Mouse (Mus musculus): ENCODE results near the gene Wwc2.

The Wwc2 gene

DNA sequence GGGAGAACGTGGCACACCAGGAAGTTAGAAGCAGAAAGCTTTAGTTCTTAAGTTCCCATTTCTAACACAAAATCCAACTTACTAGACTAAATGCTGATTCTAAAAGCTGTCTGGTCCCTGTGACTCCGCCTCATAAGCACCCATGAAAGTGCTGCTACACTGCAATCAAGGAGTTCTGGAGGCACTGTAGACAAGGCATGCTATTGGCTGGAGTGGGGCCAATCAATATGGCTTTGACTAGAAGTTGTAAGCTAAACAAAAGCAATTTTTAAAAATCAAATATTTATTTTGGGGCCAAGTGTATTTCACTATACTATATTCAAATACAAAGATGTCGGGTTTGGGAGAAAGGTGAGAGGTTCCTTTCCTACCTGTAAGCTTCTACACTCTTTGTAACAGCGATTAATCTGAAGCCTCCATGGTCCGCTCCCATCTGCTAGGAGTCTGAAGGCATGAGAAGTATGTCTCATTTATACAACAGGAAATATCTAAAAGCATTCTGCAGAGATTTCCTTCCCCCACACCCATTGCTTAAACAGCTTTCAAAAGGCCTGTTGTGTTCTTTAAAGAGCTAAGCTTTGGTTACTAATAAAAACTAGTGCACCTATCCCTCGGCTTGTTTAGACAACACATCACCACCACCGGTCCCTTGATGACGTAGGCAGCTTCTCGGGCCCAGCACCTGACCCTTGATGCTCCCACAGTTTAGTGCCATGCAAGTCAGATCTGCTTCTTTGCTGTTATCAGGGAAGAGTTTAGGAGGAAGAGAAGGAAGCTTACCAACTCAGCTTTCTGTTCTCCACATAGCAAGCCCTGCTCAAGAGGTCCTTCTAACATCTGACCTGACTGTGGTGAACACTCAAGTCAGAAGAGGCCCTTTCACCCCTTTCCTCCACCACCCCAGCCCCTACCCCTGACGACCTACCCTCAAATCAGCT, 50.5 kb downstream of the Wwc2 start:
- in situ Hi-C loops (cut with MseI, MboI), result no loop called here

DNA sequence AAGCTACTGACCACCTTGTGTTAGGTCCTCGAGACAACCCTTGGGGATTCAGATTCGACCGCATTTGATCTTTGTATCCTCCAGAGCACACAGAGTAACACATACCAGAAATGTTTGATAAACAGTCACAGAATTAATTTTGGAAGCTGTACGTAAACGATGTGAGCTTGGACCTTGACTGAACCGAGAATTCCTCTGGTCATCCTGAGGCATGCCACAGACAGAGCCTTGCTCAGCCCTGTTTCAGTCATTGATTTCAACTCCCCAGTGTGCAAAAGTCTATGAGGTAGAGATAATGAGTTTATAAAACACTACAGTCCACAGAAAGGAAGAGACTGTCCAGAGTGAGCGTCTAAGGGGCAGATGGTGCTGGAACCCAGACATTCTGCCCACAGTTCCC, 51.5 kb downstream of the Wwc2 start:
- in situ Hi-C loops (cut with MseI, MboI), result no loop called here

DNA sequence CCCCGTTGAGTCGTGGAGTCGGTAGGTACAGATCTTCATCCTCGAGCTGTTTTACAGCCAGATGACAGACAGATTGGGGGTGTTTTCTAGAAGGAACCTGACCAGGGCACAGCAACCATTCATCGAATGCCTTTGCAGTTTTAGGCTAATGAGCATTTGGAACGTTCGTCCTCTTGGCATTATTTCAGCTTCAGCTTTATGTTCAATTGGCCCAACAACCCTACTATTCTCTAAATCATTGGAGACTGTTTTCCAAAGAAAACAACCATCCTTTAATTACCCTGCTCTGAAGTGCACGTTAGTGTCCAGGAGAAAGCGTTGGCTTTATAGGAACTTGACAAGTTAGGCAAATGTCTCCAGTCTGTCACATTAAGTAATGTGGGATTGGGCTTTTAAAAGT, 54.3 kb downstream of the Wwc2 start:
- in situ Hi-C loops (cut with MseI, MboI), result no loop called here

DNA sequence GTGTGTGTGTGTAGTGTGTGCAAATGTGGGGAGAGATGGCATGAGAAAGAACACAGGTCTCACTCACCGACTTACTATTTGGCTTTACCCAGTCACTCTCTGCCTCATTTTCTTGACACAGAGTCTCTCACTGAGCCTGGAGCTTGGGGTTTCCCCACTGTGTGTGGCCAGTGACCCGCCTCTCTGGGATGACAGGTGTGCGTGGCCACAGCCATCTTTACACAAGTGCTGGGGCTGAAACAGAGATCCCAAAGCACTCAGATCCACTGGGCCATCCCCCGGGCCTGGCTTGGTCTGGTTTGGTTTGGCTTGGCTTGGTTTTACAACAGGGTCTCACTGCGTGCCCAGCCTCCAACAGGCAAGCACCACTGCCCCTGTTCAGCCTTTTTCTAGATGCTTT, 55.3 kb downstream of the Wwc2 start:
- in situ Hi-C loops (cut with MseI, MboI), result no loop called here

DNA sequence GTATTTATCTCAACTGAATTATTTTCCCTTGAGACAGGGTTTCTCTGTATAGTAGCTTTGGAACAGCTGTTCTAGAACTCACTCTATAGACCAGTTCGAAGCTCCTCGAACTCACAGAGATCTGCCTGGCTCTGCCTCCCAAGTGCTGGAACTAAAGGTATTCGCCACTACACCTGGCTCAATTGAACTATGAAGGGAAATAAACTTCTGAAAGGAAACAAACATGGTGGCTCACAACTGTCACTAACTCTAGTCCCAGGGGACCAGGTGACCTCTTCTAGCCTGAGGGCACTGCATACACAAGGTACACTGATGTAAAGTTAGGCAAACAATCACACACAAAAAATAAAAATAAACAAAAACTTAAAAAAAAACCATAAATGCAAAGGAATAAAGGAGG, 57.6 kb downstream of the Wwc2 start:
- in situ Hi-C loops (cut with MseI, MboI), result no loop called here

DNA sequence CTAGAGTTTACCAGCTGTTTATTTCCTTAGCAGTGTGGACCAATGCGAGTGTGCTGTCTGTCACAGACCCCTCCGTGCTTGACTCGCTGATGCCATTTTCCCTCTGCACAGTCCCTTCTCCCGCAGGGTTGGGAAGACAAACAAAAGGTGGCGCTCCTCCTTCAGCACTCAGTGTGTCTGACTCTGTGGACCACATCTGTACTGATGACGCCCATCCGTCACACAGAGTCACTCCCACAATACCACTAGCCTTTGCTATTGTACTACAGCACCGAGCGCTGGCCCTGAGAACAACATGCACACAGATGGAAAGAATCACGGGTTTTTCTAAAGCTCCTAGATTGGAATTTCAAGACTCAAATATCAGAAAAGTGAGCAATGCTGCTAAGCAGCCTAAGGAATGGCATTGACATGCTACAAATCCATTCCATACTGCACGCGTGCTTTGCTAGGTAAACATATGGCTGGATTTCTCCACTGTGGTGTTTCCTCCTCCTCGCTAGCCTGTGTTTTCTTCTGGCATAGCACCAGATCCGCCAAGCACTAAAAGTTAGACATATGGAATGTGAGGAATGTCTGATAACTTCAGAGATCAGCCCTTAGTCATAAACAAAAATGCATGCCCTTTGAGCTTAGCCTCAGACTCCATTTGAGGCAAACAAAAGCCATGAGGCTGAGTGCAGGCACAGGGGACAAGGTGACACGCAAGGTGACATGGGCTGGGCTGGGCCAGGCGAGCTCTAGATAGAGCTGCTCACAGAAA, 58.5 kb downstream of the Wwc2 start:
- in situ Hi-C loops (cut with MseI, MboI), result no loop called here

DNA sequence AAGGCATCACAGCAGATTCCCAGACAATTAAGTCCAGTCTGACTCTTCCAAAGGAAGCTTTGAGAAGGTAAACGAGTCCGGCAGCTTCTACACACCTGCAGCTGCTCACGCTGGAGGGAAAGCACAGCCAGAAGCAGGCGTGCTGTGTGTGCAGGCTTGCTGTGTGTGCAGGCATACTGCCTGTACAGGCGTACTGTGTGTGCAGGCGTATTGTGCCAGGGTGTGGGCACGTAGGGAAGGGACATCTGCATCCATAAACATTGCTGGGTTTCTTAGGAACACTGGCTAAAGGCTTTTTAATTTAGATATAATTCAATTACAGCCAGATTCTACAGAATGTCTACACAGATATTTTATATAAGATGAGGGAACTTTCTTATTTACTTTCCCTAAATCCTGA, 59.4 kb downstream of the Wwc2 start:
- in situ Hi-C loops (cut with MseI, MboI), result no loop called here

DNA sequence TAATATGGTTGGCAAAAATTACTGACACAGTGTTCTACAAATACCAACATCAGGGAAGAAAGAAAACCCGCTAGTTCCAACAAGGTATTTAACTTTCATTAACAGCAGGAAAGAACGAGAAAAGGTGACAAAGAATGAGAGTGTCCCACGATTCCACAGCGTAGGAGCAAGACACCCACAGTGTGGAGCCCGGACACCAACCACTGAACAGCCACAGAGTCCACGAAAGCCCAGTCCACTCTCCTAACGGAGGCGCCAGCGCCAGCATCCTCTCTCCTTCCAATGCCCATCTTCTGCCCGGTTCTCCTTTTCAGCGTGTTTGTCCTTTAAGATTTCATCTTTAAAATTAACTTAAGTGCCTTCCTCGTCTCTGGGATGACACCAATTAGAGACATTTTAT, 61.1 kb downstream of the Wwc2 start:
- in situ Hi-C loops (cut with MseI, MboI), result no loop called here

DNA sequence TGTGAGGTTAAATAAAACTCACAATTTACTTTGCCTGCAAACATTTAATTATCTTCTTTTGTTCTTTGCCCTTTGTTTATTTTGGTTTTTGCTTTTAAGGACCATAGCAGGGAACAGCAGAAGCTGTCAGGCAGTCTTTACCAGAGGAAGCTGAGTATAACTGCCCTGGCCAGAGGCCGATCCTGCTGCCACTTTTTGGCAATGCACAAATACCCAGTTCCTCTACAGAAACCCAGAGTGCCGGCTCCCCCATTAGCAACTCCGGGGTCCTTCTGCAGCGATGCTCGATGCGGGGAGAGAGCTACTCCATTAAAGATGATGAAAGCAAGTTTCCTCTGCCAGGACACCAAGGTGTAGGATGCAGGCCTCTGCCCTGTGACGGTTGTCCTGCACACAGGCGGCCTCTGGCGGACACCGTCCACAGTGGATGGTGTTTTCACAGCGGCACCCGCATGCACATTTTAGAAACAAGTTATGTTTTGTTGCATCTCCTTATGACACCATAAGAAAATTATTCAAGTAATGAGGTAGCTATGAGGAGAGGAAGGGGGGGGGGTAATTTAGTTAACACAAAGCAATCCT, 62.0 kb downstream of the Wwc2 start:
- in situ Hi-C loops (cut with MseI, MboI), result no loop called here

DNA sequence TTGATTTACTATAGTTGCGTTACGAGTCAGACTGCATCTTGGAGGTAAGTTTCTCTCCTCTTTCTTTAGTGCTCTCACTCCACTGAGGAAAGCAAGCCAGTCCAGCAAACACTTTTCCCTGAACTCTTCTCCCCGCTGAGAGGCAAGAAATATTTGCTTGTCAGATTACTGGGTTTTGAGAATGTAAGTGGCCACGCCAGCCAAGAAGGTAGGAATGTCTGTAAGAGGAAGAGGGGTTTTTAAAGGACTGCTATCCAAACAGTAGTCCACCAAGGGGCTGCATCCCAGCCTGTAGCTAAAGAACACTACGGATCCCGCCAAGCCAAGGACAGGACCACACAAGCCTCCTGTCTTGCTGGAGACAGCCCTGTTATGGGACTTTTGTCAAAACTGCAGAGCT, 65.8 kb downstream of the Wwc2 start:
- in situ Hi-C loops (cut with MseI, MboI), result no loop called here

DNA sequence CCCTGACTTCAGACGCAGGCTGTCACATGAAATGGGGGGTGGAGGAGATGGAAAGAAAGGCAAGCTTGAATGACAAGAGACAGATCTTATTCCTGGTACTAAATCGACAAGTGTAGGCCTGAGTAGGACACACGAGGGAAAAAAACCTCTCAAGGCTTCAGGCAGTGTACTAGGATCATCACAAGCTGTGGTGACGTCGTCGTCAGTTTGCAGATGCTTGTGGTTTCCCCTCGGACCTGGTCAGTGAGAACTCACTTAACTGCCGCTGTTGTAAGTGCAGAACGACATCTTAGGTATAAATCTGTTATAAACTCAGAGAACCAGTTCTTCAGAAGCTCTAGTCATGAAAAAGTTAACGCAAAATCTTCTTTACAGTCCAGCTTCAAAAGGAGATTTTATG, 67.9 kb downstream of the Wwc2 start:
- in situ Hi-C loops (cut with MseI, MboI), result no loop called here

DNA sequence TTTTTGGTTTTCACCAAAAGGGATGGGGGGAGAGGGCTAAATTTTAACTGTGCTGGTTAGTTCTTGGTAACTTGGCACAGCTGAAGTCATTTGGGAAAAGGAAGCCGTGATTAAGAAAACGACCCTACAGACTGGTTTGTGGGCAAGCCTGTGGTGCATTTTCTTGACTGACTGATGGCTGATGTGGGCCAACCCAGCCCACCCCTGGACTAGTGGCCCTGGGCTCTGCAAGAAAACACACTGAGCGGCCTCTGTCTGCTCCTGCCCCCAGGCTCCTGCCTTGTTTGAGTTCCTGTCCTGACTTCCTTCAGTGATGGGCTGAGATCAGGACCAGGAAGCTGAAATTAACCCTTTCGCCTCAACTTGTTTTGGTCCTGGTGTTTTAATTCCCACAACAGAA, 68.7 kb downstream of the Wwc2 start:
- in situ Hi-C loops (cut with MseI, MboI), result no loop called here

DNA sequence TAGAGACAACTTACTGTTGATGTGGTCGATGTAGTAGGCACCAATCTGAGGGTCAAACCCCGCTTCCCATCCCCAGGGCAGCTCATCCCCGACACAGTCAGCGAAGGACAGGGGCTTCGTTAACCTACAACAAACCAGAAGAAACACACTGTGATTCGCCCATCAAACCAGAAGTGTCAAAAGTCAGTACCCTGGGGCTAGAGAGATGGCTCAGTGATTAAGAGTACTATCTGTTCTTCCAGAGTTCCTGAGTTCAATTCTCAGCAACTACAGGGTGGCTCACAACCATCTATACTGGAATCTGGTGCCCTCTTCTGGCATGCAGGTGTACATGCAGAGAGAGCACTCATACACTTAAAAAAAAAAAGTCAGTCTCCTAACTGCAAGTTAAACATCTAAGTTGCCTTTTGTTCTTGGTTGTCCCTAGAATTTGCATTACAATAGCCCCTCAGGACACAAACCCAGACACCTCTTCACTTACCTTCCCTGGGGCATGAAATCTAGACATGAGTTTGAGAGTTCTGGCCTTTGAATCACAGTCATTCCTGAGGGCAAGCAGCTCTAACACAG, 70.1 kb downstream of the Wwc2 start:
- in situ Hi-C loops (cut with MseI, MboI), result no loop called here

DNA sequence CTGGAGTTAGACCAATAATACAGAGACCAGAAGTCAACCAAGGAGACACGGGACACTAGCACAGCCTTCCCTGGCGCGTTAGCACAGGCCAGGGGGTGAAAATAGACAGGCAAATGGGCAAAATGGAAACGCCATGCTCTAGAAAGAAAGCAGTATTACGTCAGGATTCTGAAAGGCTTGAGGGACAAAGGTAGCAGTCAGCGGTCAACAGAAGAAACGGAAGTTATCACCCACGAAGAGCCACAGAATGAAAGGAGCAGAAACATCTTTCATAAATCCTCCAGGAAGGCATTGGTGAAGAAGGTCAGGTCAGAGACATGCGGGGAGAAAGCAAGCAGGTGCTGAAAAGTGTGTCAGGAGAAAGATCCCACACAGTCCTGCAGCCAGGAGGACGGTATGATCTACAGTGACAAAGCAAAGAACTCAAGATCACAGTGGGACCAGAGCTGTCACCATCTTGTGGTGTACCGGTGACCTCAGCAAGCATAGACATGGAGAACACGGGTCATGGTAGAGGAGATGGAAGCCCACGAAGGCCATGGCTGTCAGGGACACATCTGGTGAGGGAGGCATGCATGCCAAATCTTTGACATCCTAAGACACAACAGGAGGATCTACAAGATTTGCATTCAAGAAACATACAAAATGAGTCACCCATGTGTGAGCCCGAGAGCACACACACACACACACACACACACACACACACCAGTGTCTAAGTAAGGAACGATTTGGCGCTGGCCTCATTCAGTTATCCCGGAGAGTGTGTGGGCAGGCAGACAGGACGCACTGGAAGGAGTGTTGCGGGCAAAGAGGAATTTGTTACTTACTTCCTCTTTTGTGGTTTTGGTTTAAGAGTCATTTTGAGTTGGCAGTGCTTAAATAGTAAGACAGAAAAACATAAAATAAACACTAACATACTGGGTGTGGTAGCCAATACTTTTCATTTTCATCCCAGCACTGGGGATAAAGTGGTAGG, 73.4 kb downstream of the Wwc2 start:
- in situ Hi-C loops (cut with MseI, MboI), result loop anchor here in 1 of 2 experiments (5.0 kb wide), 1 partner anchor 40 kb away; no protein-coding TSS in a partner anchor

DNA sequence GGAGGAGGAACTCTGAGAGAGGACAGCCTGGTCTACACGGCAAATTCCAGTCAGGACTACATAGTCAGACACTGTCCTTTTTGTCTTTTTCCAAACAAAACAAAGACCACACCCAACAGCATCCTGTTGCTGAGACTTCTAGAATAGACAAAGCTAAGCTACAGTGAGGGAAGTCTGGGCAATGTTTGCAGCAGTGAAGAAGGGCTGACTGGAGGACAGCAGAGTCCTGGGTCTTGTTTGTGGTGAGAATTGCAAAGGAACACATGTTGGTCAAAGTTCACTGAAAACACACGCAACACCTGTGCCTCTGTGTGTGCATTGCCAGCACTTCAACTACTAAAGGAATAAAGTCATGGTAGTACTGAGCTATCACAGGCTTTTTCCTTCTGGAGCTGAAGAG, 75.2 kb downstream of the Wwc2 start:
- in situ Hi-C loops (cut with MseI, MboI), result loop anchor here in 1 of 2 experiments (5.0 kb wide), 1 partner anchor 38 kb away; no protein-coding TSS in a partner anchor

DNA sequence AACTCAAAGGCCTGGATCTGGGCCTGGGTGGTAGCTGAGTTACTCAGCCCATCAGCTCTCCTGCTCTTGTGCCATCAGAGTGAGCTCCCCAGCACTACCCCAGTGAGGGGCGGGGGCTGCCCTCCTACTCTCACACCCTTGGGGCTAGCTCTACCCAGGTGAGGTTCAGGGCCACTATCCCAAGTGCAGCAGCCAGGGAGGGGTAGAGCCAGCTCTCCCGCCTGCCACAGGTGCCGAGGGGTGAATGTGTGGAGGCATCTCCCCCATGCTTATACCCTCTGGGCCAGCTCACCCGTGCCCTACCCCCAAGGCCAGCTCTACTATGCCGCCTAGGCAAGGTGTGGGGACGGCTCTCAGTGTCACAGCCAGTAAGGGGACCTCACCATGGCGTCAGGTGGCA, 75.8 kb downstream of the Wwc2 start:
- in situ Hi-C loops (cut with MseI, MboI), result loop anchor here in 1 of 2 experiments (5.0 kb wide), 1 partner anchor 38 kb away; no protein-coding TSS in a partner anchor

DNA sequence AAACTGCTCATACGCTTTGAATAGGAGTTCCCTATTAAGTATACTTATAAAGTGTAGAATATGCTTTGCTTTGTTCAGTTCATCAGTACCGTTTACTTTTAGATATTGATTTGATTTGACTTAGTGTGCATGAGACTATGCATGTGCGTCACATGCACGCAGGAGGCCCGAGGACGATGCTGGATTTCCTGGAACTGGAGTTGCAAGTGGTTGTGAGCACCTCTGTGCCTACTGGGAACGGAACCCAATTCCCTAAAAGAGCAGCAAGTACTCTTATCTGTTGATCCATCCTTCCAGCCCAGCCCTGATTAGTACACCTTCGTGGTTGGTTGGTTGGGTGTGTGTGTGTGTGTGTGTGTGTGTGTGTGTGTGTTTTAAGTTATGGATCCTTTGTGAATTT, 76.6 kb downstream of the Wwc2 start:
- in situ Hi-C loops (cut with MseI, MboI), result no loop called here

DNA sequence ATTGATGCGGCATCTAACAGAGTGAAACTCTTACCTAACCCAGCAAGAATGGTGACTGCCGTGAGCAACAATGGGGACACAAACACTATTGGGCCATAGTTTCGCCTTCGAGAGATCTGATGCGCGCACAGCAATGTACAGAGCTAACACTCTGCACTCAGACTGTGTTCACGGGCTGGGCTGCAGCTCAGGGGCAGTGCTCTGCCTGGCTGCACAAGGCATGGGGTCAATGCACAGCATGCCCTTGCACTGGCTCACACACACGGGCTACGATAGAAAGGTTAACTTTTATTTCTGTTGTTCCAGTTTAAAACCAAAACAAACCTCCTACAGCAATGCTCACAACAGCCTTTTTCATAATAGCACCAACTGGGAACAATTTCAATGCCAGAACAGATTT, 77.1 kb downstream of the Wwc2 start:
- in situ Hi-C loops (cut with MseI, MboI), result no loop called here

DNA sequence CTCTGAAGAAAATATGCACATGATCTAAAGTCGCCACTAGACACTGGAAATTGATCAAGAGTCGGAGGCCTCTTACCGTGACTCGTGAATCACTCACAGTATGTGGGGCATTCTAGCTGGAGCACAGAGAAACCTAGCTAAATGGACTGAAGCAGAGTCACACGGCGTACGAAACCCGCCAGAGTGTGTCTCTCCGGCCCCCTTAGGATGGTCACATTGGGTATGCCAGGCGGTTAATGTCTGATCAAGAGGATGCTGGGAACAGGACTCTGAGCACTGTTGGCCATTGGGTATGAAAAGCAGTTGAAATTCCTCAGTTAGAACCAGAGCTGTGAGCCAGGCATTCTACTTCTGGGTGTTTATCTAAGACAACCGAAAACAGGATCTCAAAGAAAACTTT, 81.0 kb downstream of the Wwc2 start:
- in situ Hi-C loops (cut with MseI, MboI), result no loop called here

DNA sequence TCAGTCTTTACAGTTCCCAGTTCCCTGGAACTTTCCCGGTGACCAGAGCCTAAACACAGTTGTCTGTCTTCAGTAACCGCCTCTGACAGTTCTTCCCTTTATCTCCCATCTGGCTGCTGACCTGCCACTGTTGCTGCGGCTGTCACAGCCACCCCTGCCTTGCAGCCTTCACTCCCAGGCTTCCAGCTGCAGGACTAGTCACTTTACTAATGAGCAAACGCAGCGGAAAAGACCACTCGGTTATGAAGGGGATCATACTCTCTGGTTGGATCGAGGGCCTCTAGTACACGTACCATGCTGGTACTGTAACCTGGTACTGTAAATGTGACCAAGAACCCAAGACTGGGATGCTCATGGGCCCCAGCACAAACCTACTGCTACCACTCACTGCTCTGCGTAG, 83.7 kb downstream of the Wwc2 start:
- in situ Hi-C loops (cut with MseI, MboI), result no loop called here

DNA sequence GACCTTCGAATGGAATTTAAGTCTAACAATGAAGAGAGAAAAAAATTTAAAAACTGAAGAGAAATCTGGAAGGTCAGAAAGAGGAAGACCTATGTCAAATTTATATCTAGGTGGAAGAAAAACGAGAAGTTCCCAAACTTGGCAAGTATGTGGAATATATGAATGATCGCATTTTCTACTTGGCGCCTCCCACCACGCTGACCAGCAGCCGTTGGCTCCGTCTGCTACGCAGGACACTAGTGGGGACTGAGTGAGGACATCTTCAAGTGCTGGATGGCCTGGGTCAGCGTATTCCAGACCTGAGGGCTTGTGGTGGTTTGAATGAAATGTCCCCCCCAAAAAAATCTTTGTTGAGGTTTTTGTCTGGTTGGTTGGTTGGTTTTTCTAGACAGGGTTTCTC, 84.6 kb downstream of the Wwc2 start:
- in situ Hi-C loops (cut with MseI, MboI), result no loop called here

All from mouse trophoblast stem cell (cell line).